Mouse (Mus musculus) cortical plate, adult 2 months (tissue): ENCODE results near the gene Tmprss11a.

ENCODE experiments used
- CTCF ChIP-seq: fragments of 200-500 bp; IDR thresholded peaks from 2 replicates; pipeline ENCODE4 v1.5.1; 2011; ENCODE audit warnings: mild to moderate bottlenecking, control low read depth, low read length; ENCODE audit not compliant: insufficient read depth; ENCODE audit errors: extremely low read depth
- POLR2A ChIP-seq: fragments of 200-500 bp; IDR thresholded peaks from 2 replicates; pipeline ENCODE4 v1.6.1; 2011; ENCODE audit warnings: mild to moderate bottlenecking, low read length, control low read depth; ENCODE audit not compliant: insufficient read depth; ENCODE audit errors: extremely low read depth

GRCm38 (mm10) chr5:86431096-86431495 lies 37.7 kb downstream of the Tmprss11a start:
- TF ChIP-seq CTCF (no peak), POLR2A (no peak)
